ENCODE assay signal across 25 mouse cellular contexts in genomic region chr11:119696401-119696800, GRCm38 (mm10).
"Had no signal": no experiment of that assay in that cellular context is flagged by ENCODE, and none has a peak within 500 bp of the region (broad histone marks: within the 10 kb centered on the region; RNA-seq: fewer than 3 reads in every experiment).

No protein-coding gene starts in this region.

- H3K36me3 ChIP-seq: heart, embryonic 10.5 days; heart, embryonic 12.5 days; hindbrain, embryonic 10.5 days; hindbrain, embryonic 12.5 days; intestine, embryonic 15.5 days; limb, embryonic 12.5 days; liver, embryonic 12.5 days had no signal

- ATAC-seq: hindbrain, embryonic 16.5 days; inflammation-experienced regulatory T-cells, adult 6 months; intestine, embryonic 15.5 days; intestine, postnatal 0 days; liver, embryonic 12.5 days had no signal

- H3K27ac ChIP-seq: heart, embryonic 10.5 days; hindbrain, embryonic 10.5 days; hindbrain, embryonic 12.5 days; hindbrain, embryonic 14.5 days; intestine, embryonic 15.5 days; layer of hippocampus, adult 2 months; left cerebral cortex, adult 2 months; limb, embryonic 10.5 days; limb, embryonic 12.5 days; liver, embryonic 12.5 days; liver, embryonic 14.5 days had no signal

- H3K9ac ChIP-seq: heart, embryonic 12.5 days; hindbrain, embryonic 12.5 days; hindbrain, embryonic 14.5 days; intestine, embryonic 15.5 days; limb, embryonic 12.5 days; liver, embryonic 12.5 days; liver, embryonic 14.5 days had no signal

- DNase-seq: gastrocnemius, postnatal 25 days; heart, adult 18-20 months; heart, postnatal 10 days; heart, postnatal 4 days; kidney, adult 18-20 months; kidney, adult 8-10 months; kidney, postnatal 10 days; kidney, postnatal 25 days; kidney, postnatal 4 days; liver had no signal

- H3K27me3 ChIP-seq: heart, embryonic 12.5 days; hindbrain, embryonic 12.5 days; intestine, embryonic 15.5 days; limb, embryonic 12.5 days; liver, embryonic 12.5 days had no signal

- H3K4me2 ChIP-seq: heart, embryonic 12.5 days; hindbrain, embryonic 12.5 days; hindbrain, embryonic 14.5 days; intestine, embryonic 15.5 days; limb, embryonic 12.5 days; liver, embryonic 12.5 days had no signal

- H3K4me3 ChIP-seq: heart, embryonic 10.5 days; heart, embryonic 12.5 days; hindbrain, embryonic 10.5 days; hindbrain, embryonic 12.5 days; intestine, embryonic 15.5 days; layer of hippocampus, adult 2 months; left cerebral cortex, adult 2 months; limb, embryonic 10.5 days; limb, embryonic 12.5 days; liver, embryonic 12.5 days had no signal

- H3K9me3 ChIP-seq: heart, embryonic 10.5 days; heart, embryonic 12.5 days; hindbrain, embryonic 10.5 days; hindbrain, embryonic 12.5 days; intestine, embryonic 15.5 days; limb, embryonic 10.5 days; limb, embryonic 12.5 days; liver, embryonic 12.5 days had no signal
